Mouse (Mus musculus) hindbrain, embryonic 10.5 days (tissue): ENCODE results near the gene Lipm. TPM values are rescaled to one million over a fixed set of nuclear protein-coding genes. Genes with fewer than 3 reads are reported as not detected.

Experiments used
- DNase-seq: peaks from one replicate; pipeline ENCODE4 v3.0.0-alpha.2; 2017; ENCODE audit warnings: low spot score
- H3K27ac ChIP-seq: fragments of 300-500 bp; sonication (generic); 2 replicates; pipeline ENCODE4 v1.5.1; 2016; ENCODE audit warnings: mild to moderate bottlenecking, moderate library complexity
- H3K27me3 ChIP-seq: fragments of 300-500 bp; sonication (generic); 2 replicates; pipeline ENCODE4 v1.6.1; 2016; ENCODE audit warnings: mild to moderate bottlenecking; ENCODE audit not compliant: poor library complexity, insufficient read depth, severe bottlenecking
- H3K36me3 ChIP-seq: fragments of 300-500 bp; sonication (generic); 2 replicates; pipeline ENCODE4 v1.6.1; 2016; ENCODE audit warnings: mild to moderate bottlenecking, moderate library complexity
- H3K4me1 ChIP-seq: fragments of 300-500 bp; sonication (generic); replicated peaks from 2 replicates; pipeline ENCODE4 v1.6.1; 2016; ENCODE audit warnings: mild to moderate bottlenecking
- H3K4me3 ChIP-seq: fragments of 300-500 bp; sonication (generic); 2 replicates; pipeline ENCODE4 v1.5.1; 2016; ENCODE audit warnings: mild to moderate bottlenecking, moderate library complexity
- H3K9me3 ChIP-seq: fragments of 300-500 bp; sonication (generic); 2 replicates; pipeline ENCODE4 v1.6.1; 2016; ENCODE audit warnings: mild to moderate bottlenecking, moderate library complexity
- WGBS: fragments of 180-500 bp; shearing (Covaris S2); methylation state at CpG from one replicate; pipeline ENCODE4 v1.1.7; 2016; 5-methylcytosine and 5-hydroxymethylcytosine counted together
- polyA plus RNA-seq: library from polyadenylated mRNA; unstranded; fragments of >200 nt; fragmentation: Nextera tagmentation; extraction: Ambion mirVana; gene quantifications from 2 replicates; pipeline ENCODE4 v1.2.1, GENCODE M21; 2016

Lipm gene
- not detected in 2 replicates for polyA plus RNA-seq

DNA sequence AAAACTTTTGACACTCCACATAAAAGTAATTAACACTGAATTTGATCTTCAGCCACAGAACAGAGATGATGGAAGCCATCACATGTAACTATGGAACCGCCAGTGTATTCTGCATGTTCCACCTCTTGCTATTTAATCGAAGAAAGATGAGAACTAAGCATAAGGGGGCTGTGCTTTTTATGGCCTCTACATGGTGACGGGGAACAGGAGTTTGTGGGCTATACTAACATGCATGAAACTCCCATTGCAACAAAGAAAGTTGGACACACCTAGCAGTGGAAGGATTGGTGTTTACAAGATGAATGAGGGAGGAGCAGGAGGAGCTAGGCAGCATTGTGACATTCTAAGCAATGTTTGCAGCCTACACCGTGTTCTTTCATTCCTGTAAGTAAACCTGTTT lies at the start of gene Lipm:
Lipm (plus strand) TSS at position 301 of the 400 bp plus-strand sequence.
- Histone ChIP-seq H3K27me3 (no peaks in the 10 kb centered on the region), H3K9me3 (no peaks in the 10 kb centered on the region), H3K36me3 (no peaks in the 10 kb centered on the region), H3K4me1 (no peaks in the 10 kb centered on the region), H3K4me3 (no peak within 1 kb of the TSS), H3K27ac (no peak within 1 kb of the TSS)
- DNase-seq, result no peak
- WGBS, result 85% methylated on average over 4 of the region's 4 CpGs

DNA sequence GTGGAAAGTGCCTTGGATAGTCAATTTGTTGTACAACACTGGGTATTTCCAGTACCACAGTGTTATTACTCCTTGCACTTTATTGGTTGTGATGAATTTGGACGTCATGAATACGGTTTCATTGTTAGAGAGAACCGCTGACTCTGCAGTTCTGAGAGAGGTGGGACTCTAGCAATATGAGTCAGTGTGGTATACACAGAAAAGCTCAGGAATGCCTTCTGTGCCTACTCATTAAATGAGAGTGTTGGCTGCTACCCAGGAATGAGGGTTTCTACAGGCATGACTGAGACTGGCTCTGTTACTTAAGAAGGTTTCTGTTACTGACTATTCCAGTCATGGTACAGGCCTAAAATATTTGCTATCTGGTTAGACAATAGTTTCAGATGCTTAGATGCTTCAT lies 49.2 kb upstream of the Lipm start:
- Histone ChIP-seq H3K4me3 (no peak overlapping the region), H3K36me3 (no peaks in the 10 kb centered on the region), H3K27ac (no peak overlapping the region), H3K9me3 (no peaks in the 10 kb centered on the region), H3K4me1 (no peaks in the 10 kb centered on the region), H3K27me3 (no peaks in the 10 kb centered on the region)
- DNase-seq, result no peak
- WGBS, result 88% methylated on average over 3 of the region's 3 CpGs

DNA sequence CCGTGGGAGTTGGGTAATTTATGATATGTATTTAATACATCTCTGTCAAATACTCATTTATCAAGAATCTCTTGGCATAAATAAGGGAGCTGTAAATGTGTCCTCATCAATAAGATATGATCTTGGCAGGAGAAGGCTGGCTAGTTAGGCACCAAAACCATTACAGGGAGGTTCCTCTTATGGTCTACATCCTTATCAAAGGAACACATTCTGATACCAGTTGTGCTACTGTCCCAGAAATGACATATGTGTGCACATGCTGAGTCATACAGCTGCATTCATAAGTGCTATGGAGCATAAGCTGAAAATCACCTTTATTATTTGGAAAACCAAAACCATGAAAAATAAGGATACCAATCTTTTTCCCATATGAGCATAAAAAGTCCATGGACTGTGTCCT lies 37.2 kb upstream of the Lipm start:
- Histone ChIP-seq H3K36me3 (no peaks in the 10 kb centered on the region), H3K4me3 (no peak overlapping the region), H3K4me1 (no peaks in the 10 kb centered on the region), H3K27ac (no peak overlapping the region), H3K27me3 (no peaks in the 10 kb centered on the region), H3K9me3 (no peaks in the 10 kb centered on the region)
- 68% methylated on average over 1 of the region's 1 CpGs for WGBS
- DNase-seq, result no peak

DNA sequence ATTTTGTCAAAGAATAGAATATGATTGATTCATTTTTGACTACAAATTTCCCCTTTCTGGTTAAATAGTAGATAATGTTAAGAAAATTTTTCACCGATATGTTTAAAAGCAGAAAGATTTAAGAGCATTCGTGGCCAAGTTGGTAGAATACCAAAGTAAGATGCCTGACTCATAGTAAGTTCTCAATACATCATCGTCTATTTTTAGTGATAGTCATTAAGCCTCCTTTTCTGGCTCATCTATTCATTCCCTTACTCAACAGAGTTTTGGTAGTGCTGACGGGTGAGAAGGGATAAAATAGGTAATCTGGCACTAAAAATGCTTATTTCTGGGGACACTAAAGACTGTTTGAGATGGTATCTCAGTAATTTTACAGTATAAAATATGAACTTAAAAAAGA lies 36.7 kb upstream of the Lipm start:
- Histone ChIP-seq H3K4me1 (no peaks in the 10 kb centered on the region), H3K27me3 (no peaks in the 10 kb centered on the region), H3K4me3 (no peak overlapping the region), H3K36me3 (no peaks in the 10 kb centered on the region), H3K27ac (no peak overlapping the region), H3K9me3 (no peaks in the 10 kb centered on the region)
- no peak for DNase-seq
- WGBS, result 92% methylated on average over 4 of the region's 4 CpGs

DNA sequence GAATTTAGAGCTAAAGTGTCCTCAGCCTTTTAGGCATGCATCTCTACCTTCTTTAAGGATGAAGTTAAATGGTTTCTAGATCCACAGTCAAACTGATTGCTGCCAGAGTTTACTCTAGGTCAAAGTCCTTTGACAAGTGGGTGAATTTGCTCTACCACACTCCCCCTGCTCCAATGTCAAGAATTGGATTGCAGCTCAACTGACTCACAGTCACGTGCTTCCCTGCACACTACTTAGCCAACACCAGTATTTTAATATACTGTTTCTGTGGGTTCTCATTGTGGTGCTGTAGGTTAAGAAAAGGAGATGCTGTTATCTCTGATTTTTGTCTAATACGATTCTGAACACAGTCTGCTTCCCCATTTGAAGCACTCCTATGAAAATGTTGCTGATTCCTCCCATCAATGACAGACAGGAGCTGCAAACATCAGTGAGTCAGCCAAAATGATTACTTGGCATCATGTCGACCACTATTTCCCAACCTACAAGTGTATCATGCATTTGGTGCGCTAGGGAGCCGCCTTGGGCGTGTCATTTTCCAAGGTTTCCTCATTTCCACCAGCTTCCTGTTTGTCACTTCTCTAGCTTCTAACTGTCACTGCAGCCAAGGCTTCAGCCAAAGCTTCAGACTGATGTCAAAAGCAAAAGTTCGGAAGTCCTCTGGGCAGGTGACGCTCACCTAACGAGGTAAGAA lies 33.8 kb upstream of the Lipm start, which contains the start of gene Lipn:
Lipn (plus strand) TSS at position 580 of the 694 bp plus-strand sequence.
- no peaks in the 10 kb centered on the region for H3K27me3 ChIP-seq
- H3K9me3 ChIP-seq, result no peaks in the 10 kb centered on the region
- H3K27ac ChIP-seq, result no peak within 1 kb of the TSS
- no peak within 1 kb of the TSS for H3K4me3 ChIP-seq
- 90% methylated on average over 9 of the region's 9 CpGs for WGBS
- DNase-seq, result no peak
- no peaks in the 10 kb centered on the region for H3K36me3 ChIP-seq
- H3K4me1 ChIP-seq, result no peaks in the 10 kb centered on the region

DNA sequence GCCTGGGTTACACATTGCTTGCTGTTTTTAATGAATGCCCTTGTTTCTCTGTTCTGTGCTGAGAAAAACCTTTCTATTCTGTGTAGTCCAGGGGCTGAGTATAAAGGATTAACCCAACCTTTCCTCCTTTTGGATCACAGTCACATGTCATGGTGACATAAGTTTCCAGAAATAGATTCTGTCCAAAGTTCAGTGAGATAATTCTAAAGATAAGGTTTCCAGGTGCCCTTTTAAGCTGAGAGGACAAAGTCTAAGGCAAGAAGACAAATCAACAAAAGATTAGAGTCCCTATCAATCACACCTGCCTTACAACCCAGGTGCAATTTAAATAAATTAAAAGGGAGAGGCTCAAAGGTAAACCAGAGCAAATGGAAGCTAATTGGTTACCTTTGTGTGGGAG lies 26.5 kb upstream of the Lipm start:
- Histone ChIP-seq H3K9me3 (no peaks in the 10 kb centered on the region), H3K4me3 (no peak overlapping the region), H3K27me3 (no peaks in the 10 kb centered on the region), H3K27ac (no peak overlapping the region), H3K4me1 (no peaks in the 10 kb centered on the region), H3K36me3 (no peaks in the 10 kb centered on the region)
- no peak for DNase-seq

DNA sequence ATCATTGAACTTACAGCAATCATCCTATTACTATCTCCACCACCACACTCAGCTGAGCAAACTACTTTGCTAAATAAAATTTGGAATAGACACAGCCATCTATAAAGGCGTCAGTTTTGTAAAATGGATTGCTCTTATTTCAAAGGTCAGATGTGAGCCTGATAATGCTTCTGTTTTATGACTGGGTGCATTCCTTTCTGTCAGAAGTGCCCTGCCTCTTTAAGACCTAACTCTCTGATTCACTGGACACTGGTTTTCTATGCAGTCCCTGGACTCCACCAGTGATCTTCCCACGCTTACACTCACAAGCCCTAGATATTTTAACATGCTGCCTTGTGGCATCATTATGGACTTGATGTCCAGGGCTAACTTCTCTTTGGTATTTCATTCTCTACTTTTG lies 22.6 kb upstream of the Lipm start:
- 83% methylated on average over 2 of the region's 2 CpGs for WGBS

DNA sequence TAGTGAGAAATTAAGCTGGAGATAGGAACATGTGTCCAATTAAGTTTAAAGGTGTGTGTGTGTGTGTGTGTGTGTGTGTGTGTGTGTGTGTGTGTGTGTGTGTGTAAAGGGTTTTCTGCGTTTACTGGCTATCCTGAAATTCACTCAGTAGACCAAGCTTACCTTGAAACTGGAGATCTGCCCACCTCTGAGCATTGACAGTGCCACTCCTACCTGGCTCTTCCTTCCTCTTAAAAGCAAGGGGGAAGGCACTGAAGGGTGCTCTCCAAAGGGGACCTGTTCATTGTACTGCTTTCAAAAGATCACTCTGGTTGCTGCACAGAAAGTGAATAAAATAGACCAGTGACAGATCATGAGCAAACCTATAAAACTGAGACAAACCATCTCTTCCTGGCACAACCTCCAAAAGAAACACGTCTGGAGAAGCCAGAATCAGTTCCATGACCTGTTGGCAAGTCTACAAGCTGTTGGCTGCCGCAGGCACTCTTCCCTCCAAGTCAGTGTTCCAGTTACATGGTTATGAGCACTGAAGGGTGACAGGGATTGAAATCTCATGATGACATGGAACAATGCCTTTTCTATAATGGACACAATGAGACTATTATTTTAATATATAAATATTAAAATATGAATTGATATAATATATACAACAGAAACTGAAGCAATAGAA lies 11.6 kb upstream of the Lipm start:
- no peak for DNase-seq
- H3K9me3 ChIP-seq, result no peaks in the 10 kb centered on the region
- H3K36me3 ChIP-seq, result no peaks in the 10 kb centered on the region
- H3K4me3 ChIP-seq, result no peak overlapping the region
- 81% methylated on average over 3 of the region's 3 CpGs for WGBS
- no peaks in the 10 kb centered on the region for H3K27me3 ChIP-seq
- H3K27ac ChIP-seq, result no peak overlapping the region
- H3K4me1 ChIP-seq, result no peaks in the 10 kb centered on the region

More for the DNA sequence above, 22.6 kb upstream of the Lipm start:
- Histone ChIP-seq H3K4me1 (no peaks in the 10 kb centered on the region), H3K4me3 (no peak overlapping the region), H3K9me3 (no peaks in the 10 kb centered on the region), H3K27ac (no peak overlapping the region), H3K36me3 (no peaks in the 10 kb centered on the region), H3K27me3 (no peaks in the 10 kb centered on the region)
- no peak for DNase-seq

DNA sequence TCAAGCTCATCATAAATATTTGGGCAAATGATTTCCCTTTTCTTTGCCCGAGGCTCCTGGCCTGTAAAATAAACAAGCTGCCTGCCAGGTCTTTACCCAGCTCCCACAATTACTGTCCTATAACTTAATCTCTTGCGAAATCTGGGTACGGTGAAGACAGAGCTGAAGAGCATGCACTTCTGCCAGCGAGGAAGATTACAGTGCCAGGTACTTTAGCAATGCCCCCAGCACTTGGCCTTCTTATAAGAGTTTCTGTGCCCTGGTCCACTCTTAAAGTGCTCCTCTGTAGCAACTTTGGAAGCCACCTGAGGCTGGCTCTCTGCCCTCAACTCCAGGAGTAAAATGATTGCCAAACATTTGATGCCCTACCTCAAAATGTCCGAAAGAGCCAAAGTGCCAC lies 5.4 kb upstream of the Lipm start:
- Histone ChIP-seq H3K36me3 (no peaks in the 10 kb centered on the region), H3K9me3 (no peaks in the 10 kb centered on the region), H3K4me3 (no peak overlapping the region), H3K4me1 (no peaks in the 10 kb centered on the region), H3K27me3 (no peaks in the 10 kb centered on the region), H3K27ac (no peak overlapping the region)
- 88% methylated on average over 5 of the region's 5 CpGs for WGBS
- DNase-seq, result no peak

DNA sequence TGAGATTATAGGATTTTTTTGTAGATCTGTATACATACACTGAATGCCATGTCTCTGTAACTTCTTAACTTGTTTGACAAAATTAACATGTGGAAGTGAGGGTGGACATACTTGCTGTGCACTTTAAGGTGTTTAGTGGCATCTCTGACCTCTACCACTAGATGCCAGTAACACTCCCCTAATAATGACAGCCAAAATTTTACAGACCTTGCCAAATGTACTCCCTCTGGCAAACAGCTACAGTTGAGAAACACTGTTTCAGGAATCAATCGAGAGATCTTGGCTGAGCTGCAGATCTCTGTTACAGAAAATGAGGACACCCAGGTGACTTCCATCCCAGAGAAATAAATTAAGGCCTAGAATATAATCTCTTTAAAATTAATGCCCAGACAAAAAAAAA lies 4.5 kb upstream of the Lipm start:
- no peaks in the 10 kb centered on the region for H3K4me1 ChIP-seq
- H3K27me3 ChIP-seq, result no peaks in the 10 kb centered on the region
- no peak overlapping the region for H3K27ac ChIP-seq
- no peak for DNase-seq
- WGBS, result 72% methylated on average over 1 of the region's 1 CpGs
- H3K9me3 ChIP-seq, result no peaks in the 10 kb centered on the region
- no peak overlapping the region for H3K4me3 ChIP-seq
- H3K36me3 ChIP-seq, result no peaks in the 10 kb centered on the region

DNA sequence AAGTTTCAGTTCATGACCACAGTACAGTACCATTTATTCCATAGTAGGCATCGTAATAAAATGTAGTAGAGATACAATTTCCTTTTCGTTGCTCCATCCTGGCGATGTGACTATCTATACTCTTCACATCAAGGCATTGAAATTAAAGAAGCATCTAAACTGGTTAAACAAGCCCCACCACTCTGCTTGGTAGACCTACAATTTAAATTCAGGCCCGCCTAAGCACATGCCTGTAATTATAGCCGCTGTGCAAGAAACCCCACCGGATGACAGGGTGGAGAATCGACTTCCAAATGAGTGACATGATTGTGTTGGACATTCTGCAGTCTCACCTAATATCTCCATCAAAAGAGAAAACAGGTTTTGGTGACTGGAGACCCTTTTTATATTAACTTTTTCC lies 1.2 kb downstream of the Lipm start:
- H3K9me3 ChIP-seq, result no peaks in the 10 kb centered on the region
- H3K36me3 ChIP-seq, result no peaks in the 10 kb centered on the region
- H3K4me3 ChIP-seq, result no peak overlapping the region
- no peak overlapping the region for H3K27ac ChIP-seq
- no peak for DNase-seq
- no peaks in the 10 kb centered on the region for H3K4me1 ChIP-seq
- H3K27me3 ChIP-seq, result no peaks in the 10 kb centered on the region
- 89% methylated on average over 7 of the region's 7 CpGs for WGBS

DNA sequence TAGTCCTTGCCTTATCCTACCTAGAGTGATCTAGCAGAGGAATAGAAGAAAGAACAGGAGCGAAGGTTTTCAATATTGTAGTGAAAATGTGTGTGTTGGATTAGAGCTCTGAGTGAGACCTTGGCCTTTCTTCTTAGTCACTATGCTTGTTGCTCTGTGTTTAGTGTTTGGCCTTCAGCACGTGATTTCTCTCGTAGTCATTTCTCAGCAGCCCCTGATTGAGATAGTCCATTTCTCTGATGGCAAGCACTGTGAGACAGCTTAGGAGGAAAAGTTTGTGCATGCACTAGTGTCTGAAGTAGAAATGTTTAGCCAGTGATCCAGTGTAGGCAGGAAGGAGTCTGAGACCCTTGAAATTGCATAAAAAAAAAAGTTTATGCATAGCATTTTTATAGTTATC lies 4.1 kb downstream of the Lipm start:
- no peaks in the 10 kb centered on the region for H3K9me3 ChIP-seq
- DNase-seq, result no peak
- H3K27me3 ChIP-seq, result no peaks in the 10 kb centered on the region
- no peaks in the 10 kb centered on the region for H3K4me1 ChIP-seq
- WGBS, result 92% methylated on average over 3 of the region's 3 CpGs
- H3K27ac ChIP-seq, result no peak overlapping the region
- no peak overlapping the region for H3K4me3 ChIP-seq
- H3K36me3 ChIP-seq, result no peaks in the 10 kb centered on the region

DNA sequence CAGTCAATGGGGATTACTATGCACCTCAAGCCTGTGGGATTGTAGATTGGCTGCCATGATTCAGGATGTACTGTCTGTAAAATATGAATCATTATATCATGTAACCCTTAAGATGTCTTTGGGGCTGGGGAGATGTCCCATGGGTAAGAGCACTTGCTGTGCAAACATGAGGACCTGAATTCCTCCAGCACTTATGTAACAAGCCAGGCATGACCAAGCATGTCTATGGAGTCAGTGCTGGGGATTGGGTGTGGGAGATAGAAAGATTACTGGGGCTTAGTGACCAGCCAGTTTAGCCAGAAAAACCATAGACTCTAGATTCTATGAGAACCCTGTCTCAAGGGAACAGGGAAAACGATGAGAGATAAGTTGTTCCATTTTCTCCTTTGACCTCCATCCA lies 18.4 kb downstream of the Lipm start:
- no peaks in the 10 kb centered on the region for H3K4me1 ChIP-seq
- no peaks in the 10 kb centered on the region for H3K36me3 ChIP-seq
- no peak for DNase-seq
- no peaks in the 10 kb centered on the region for H3K27me3 ChIP-seq
- H3K4me3 ChIP-seq, result no peak overlapping the region
- H3K9me3 ChIP-seq, result no peaks in the 10 kb centered on the region
- 85% methylated on average over 1 of the region's 1 CpGs for WGBS
- no peak overlapping the region for H3K27ac ChIP-seq
